Mouse (Mus musculus) adrenal gland, postnatal 10 days (tissue): ENCODE data around the gene Ncam1. TPM values are rescaled to one million over a fixed set of nuclear protein-coding genes. Genes with fewer than 3 reads are reported as not detected.

Experiments used
- DNase-seq: peaks from one replicate; pipeline ENCODE4 v3.0.0; 2021; ENCODE audit warnings: mixed read lengths
- total RNA-seq, 2 experiments: library from RNA; stranded (reverse); gene quantifications; 2 replicates each; pipeline ENCODE4 v1.2.3; 2021

Ncam1 gene
- total RNA-seq, 2 experiments from 2014 or later, result 41.7 to 61.2 TPM

- DNase-seq, result no peak
Measured at GRCm38 (mm10) chr9:49502245-49502644, 296.5 kb downstream of the Ncam1 start.

GRCm38 (mm10) chr9:49499878-49500277, 298.8 kb downstream of the Ncam1 start:
- no peak for DNase-seq

- peak; percentile 75 for DNase-seq
Measured at GRCm38 (mm10) chr9:49493979-49494649, 304.6 kb downstream of the Ncam1 start.

- DNase-seq, result no peak
Measured at GRCm38 (mm10) chr9:49490609-49491008, 308.1 kb downstream of the Ncam1 start.

GRCm38 (mm10) chr9:49488912-49489895, 309.5 kb downstream of the Ncam1 start:
- peak; percentile 92 for DNase-seq

- no peak for DNase-seq
Measured at GRCm38 (mm10) chr9:49488258-49488657, 310.5 kb downstream of the Ncam1 start.

GRCm38 (mm10) chr9:49487657-49487943, 311.1 kb downstream of the Ncam1 start:
- DNase-seq, result no peak

GRCm38 (mm10) chr9:49486805-49487656, 311.7 kb downstream of the Ncam1 start:
- no peak for DNase-seq

GRCm38 (mm10) chr9:49485892-49486311, 312.8 kb downstream of the Ncam1 start, which contains the start of gene Ttc12:
Ttc12 (minus strand) TSS chr9:49486225.
- peak; percentile 90 for DNase-seq

- peak; percentile 58 for DNase-seq
Measured at GRCm38 (mm10) chr9:49485250-49485891, 313.4 kb downstream of the Ncam1 start.

GRCm38 (mm10) chr9:49483316-49483715, 315.4 kb downstream of the Ncam1 start:
- DNase-seq, result peak; percentile 63

GRCm38 (mm10) chr9:49472126-49472525, 326.6 kb downstream of the Ncam1 start:
- DNase-seq, result no peak

- DNase-seq, result no peak
Measured at GRCm38 (mm10) chr9:49470946-49471345, 327.8 kb downstream of the Ncam1 start.

GRCm38 (mm10) chr9:49470006-49470405, 328.7 kb downstream of the Ncam1 start:
- no peak for DNase-seq

GRCm38 (mm10) chr9:49456136-49456535, 342.6 kb downstream of the Ncam1 start:
- no peak for DNase-seq

GRCm38 (mm10) chr9:49452396-49452795, 346.3 kb downstream of the Ncam1 start:
- DNase-seq, result no peak
